Mouse (Mus musculus): ENCODE data around the gene Scml4.

Gene Scml4

GRCm38 (mm10) chr10:42951078-42952045 lies 91.2 kb downstream of the Scml4 start:
- DNase-seq (ENCODE audit: low spot score in 2 of 2): no peak

DNA sequence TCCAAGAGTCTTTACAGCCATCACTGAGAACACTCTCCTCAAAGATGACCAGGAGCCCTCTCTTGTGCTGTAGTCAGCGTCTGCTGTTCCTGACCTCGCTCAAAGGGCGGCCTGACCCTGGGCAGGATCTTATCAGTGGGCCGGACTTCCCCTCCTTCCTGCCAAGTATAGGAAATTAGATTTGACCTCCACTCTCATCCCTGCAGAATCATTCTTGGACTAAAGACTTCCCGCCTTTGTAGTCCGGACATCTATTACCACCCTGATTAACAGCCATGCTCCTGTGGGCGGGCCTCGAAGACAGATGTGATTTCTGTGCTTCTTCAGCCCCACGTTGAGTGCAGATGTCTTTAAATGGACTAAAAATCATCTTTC lies 91.9 kb downstream of the Scml4 start:
- DNase-seq (ENCODE audit: low spot score in 2 of 2): no peak

DNA sequence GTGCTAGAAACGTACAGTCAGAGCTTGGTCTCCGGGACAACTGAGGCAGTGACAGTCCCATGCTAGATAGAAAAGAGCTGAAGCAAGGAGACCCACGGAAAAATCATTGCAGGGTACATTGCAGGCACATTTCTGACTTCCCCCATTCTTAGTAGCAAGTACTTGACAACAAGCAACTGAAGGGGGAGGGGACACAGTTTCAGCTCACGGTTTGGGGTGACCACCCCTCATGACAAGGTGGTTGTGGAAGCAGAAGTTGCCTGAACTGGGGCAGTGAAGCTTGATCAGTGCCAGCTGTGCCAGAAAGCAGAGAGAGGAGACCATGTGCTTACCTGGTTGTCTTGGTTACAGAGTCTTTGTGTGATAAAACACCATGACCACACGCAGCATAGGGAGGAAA lies 93.4 kb downstream of the Scml4 start:
- no peak for DNase-seq (ENCODE audit: low spot score in 2 of 2)

GRCm38 (mm10) chr10:42955205-42955604 lies 95.0 kb downstream of the Scml4 start:
- no peak for DNase-seq (ENCODE audit: low spot score in 2 of 2)

GRCm38 (mm10) chr10:42957881-42958651 lies 97.9 kb downstream of the Scml4 start:
- DNase-seq (ENCODE audit: low spot score in 2 of 2): peak; percentile 74 to 84

- DNase-seq (ENCODE audit: low spot score in 2 of 2): no peak
These were observed 98.5 kb downstream of the Scml4 start for GRCm38 (mm10) chr10:42958686-42959085.

DNA sequence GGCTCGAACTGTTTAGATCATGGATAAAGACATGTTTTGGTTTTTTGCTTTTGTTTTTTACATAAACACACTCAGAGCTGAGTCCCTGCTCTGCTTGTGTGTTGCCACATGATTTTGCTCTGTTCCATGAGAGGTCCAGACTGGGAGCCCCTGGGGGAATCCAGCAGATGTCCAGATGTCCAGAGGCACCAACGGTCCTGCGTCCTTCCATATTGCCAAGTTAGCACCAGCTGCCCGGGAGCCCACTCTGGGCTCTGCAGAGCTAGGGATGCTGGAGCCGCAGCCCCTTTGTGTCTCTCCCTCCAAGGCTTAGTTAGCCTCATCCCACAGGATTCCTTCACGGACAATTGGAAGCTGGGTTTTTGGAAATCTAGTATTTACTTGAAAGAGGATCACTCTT lies 101.6 kb downstream of the Scml4 start:
- DNase-seq (ENCODE audit: low spot score in 2 of 2): no peak

GRCm38 (mm10) chr10:42962181-42962601 lies 102.0 kb downstream of the Scml4 start:
- DNase-seq (ENCODE audit: low spot score in 2 of 2): no peak

DNA sequence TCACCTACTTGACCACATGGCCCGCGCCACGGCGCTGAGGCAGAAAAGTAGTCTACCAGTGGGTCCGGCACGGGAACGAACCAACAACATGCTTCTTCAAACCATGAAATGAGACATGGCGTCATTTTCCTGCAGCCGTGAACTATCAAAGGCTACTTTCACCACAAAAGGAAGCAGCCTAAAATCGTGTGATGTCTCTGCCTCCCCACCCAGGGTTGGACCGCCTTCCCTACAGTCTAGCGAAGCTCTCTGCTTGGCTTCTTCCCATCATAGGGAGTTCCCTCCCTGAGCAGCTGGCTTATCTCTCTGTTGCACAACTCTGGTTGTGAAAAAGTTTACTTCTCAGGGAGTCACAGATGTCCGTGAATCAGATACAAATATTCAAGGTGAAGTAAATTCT lies 102.5 kb downstream of the Scml4 start:
- no peak for DNase-seq (ENCODE audit: low spot score in 2 of 2)

- no peak for DNase-seq (ENCODE audit: low spot score in 2 of 2)
These were observed 102.9 kb downstream of the Scml4 start for GRCm38 (mm10) chr10:42963061-42963460.

DNA sequence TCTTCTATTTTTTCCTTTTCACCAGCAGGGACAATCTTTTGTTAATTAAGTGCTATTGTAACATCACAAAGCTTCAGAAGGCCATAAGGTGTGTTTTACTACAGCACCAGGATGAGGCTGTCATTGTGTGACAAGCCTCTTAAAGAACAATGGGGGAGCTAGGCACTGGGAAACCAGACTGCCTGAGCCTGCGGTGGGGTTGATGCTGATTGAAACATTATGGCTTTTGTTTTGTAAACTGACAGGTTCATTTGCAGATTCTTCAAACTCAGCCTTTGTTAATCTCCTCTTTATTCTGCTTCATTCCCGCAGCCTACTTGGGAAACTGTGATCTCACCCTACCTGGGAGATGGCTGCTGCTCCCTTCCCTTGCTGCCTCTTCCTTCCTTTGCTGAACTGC lies 108.2 kb downstream of the Scml4 start:
- no peak for DNase-seq (ENCODE audit: low spot score in 2 of 2)

- DNase-seq (ENCODE audit: low spot score in 2 of 2): peak; percentile 51 to 63
These were observed 112.5 kb downstream of the Scml4 start for GRCm38 (mm10) chr10:42972504-42973172.

GRCm38 (mm10) chr10:42973537-42973936 lies 113.4 kb downstream of the Scml4 start:
- no peak for DNase-seq (ENCODE audit: low spot score in 2 of 2)

- DNase-seq (ENCODE audit: low spot score in 2 of 2): no peak
These were observed 116.4 kb downstream of the Scml4 start for GRCm38 (mm10) chr10:42976577-42976976.

- no peak for DNase-seq (ENCODE audit: low spot score in 2 of 2)
These were observed 118.2 kb downstream of the Scml4 start for GRCm38 (mm10) chr10:42978346-42978745.

- no peak for DNase-seq (ENCODE audit: low spot score in 2 of 2)
These were observed 121.0 kb downstream of the Scml4 start for GRCm38 (mm10) chr10:42980999-42981757.

DNA sequence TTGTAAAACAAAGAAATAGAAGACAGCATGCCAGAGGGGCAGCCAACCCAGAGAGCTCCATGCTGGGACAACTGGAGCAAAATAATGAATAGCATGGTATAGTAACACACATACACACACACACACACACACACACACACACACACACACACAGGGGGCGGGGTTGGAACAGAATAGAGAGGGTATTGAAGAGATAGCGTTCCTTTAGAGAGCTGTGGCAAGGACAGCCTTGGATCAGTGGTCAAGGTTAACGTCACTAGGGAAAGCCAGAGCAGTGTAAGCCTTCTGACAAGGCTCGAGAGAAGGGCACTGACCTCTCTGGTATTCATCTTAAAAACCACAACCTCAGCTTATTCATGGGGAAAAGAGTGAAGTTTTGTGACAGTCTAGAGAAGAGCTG lies 124.7 kb downstream of the Scml4 start:
- no peak for DNase-seq (ENCODE audit: low spot score in 2 of 2)

GRCm38 (mm10) chr10:42987594-42988052 lies 127.5 kb downstream of the Scml4 start:
- DNase-seq (ENCODE audit: low spot score in 2 of 2): no peak

DNA sequence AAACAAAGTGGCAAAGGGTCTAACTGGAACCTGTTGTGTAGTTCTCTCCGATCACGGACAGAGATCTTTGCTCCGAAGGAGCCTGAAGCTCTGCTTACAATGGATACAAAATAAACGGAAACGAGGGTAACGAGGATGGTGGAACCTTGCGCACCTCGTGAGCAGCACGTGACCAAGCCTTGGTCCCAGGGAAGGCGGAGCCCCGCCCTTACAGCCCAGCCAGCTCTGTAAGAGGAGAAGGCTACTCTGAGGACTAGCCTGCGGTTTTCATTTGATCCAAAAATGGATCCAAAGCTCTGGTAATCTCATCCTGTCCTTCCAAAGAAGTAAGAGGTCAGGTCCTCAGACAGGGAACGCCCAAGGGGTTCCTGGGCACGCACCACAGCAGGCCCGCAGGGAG lies 128.5 kb downstream of the Scml4 start:
- DNase-seq (ENCODE audit: low spot score in 2 of 2): no peak

DNA sequence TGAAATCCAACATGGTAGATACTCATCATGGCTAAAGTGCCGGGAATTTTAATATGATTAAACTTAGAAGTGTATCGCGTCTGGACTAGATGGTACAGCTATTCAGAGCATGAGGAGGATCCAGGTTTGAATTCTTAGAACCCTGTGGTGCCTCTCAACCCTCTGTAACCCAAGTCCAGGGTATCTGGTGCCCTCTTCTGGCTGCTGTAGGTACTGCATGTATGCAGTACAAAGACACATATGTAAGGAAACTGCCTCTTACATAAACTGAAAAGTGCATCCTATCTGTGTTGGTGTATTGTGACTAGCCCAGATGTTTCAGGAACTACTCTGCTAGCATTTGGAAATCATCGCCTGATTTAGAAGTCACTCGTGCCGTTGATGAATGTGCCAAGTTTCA lies 129.7 kb downstream of the Scml4 start:
- peak; percentile 49 to 56 for DNase-seq (ENCODE audit: low spot score in 2 of 2)

DNA sequence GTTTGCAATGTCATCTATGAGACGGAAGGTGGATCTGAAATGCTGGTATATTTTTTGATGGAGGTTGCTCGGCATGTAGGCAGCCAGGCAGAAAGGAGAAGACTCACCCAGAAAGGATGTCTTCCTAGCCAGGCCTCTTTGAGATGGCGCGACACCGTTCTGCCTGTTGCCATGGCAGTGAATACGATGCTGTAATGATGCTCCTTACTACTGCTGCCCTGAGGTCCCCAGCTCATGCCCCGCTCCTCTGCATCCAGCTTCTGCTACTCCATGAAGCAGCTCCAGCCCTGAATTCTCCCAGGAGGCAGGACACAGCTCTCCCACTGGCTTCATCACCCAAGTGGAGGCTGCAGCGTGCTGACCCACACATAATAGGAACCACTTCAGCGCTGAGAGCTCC lies 130.8 kb downstream of the Scml4 start:
- no peak for DNase-seq (ENCODE audit: low spot score in 2 of 2)

Data from frontal cortex, postnatal 36 days (tissue).